Mouse (Mus musculus) CD4-positive naive resting alpha-beta T cell, adult 76 days (primary cell): Measurements from ENCODE around the gene Olfr175-ps1. TPM values are rescaled to one million over a fixed set of nuclear protein-coding genes. Genes with fewer than 3 reads are reported as not detected.

Experiments used
- total RNA-seq: library from RNA; stranded (reverse); gene quantifications from one replicate; pipeline ENCODE4 v1.2.4, GENCODE M21; 2023

Olfr175-ps1 gene
- total RNA-seq, result not detected

GRCm38 (mm10) chr16:58826732-58827319, at the start of gene Olfr175-ps1:
Gene Olfr175-ps1 (minus strand): TSS chr16:58826782.

GRCm38 (mm10) chr16:58874668-58875067, 48.1 kb upstream of the Olfr175-ps1 start, which contains the start of gene Olfr177:
Gene Olfr177 (minus strand): TSS chr16:58874768.

GRCm38 (mm10) chr16:58800168-58800567, 26.4 kb downstream of the Olfr175-ps1 start, which contains the start of gene Olfr173:
Gene Olfr173 (minus strand): TSS chr16:58800268.

Other genes with a start within 250 kb of the Olfr175-ps1 start
- not detected for gene Gm813, start 209.8 kb downstream of the Olfr175-ps1 start, total RNA-seq
- gene E330017A01Rik, start 188.0 kb downstream of the Olfr175-ps1 start, total RNA-seq, result not detected
- 12.8 TPM for gene Cpox, start 156.5 kb downstream of the Olfr175-ps1 start, total RNA-seq
- not detected for gene Gpr15, start 107.7 kb downstream of the Olfr175-ps1 start, total RNA-seq
- 44.7 TPM for gene Cldnd1, start 98.9 kb downstream of the Olfr175-ps1 start, total RNA-seq
- gene Olfr172, start 63.6 kb downstream of the Olfr175-ps1 start, total RNA-seq, result not detected
- gene Olfr173, start 26.5 kb downstream of the Olfr175-ps1 start, total RNA-seq, result not detected
- not detected for gene Olfr177, start 48.0 kb upstream of the Olfr175-ps1 start, total RNA-seq
- gene Olfr178, start 65.3 kb upstream of the Olfr175-ps1 start, total RNA-seq, result not detected
- not detected for gene Olfr181, start 102.0 kb upstream of the Olfr175-ps1 start, total RNA-seq
- not detected for gene Olfr180, start 102.6 kb upstream of the Olfr175-ps1 start, total RNA-seq
- not detected for gene Olfr183, start 168.6 kb upstream of the Olfr175-ps1 start, total RNA-seq
- not detected for gene Olfr186, start 203.5 kb upstream of the Olfr175-ps1 start, total RNA-seq
- not detected for gene Olfr187, start 213.0 kb upstream of the Olfr175-ps1 start, total RNA-seq